Mouse (Mus musculus): ENCODE results near the gene Ppard. TPM values are rescaled to one million over a fixed set of nuclear protein-coding genes. Genes with fewer than 3 reads are reported as not detected.

Ppard gene
- total and polyA plus RNA-seq, 2 experiments from 2014 or later: 1.5 to 7.7 TPM

- H3K4me2 ChIP-seq (ENCODE audit: low read depth, low read length, poor library complexity, severe bottlenecking): peak within 1 kb of the TSS; percentile 97
- TF ChIP-seq CTCF (IDR thresholded peaks at IDR 0.05): peak; percentile 28
- H3K9me3 ChIP-seq (ENCODE audit: low read length): no peaks in the 10 kb centered on the region
- no peaks in the 10 kb centered on the region for H3K36me3 ChIP-seq (ENCODE audit: insufficient read depth, low read length)
- H3K27me3 ChIP-seq (ENCODE audit: insufficient read depth, low read length): peaks cover 11% of the 10 kb centered on the region
- WGBS: 1% methylated on average over 54 of the region's 73 CpGs
- peak; percentile 68 for DNase-seq (ENCODE audit: low spot score)
- H3K27ac ChIP-seq (ENCODE audit: low read depth, low read length): peak within 1 kb of the TSS; percentile 62; the same call in 1 of the 2 replicates
- H3K4me3 ChIP-seq (ENCODE audit: low read depth, low read length): peak within 1 kb of the TSS; percentile 49
- peak within 1 kb of the TSS; percentile 62 for H3K9ac ChIP-seq (replicated peaks; ENCODE audit: low read length, poor library complexity, severe bottlenecking)
- ATAC-seq (ENCODE audit: low FRiP score): peak; percentile 69
- H3K4me1 ChIP-seq (ENCODE audit: insufficient read depth, low read length): peaks cover 6% of the 10 kb centered on the region; the same call in 1 of the 2 replicates
Measured at GRCm38 (mm10) chr17:28350466-28351352, 118.2 kb downstream of the Ppard start, which contains the start of gene Tead3. Tead3 (minus strand) TSS chr17:28350817.

Other genes starting within 250 kb of the Ppard start
- gene Tcp11, start 152.1 kb upstream of the Ppard start, total RNA-seq (2014; rRNA removed): 4.1 and 8.2 TPM in 2 replicates
- gene Tcp11, start 152.1 kb upstream of the Ppard start, polyA plus RNA-seq (2015; fragmentation: Nextera tagmentation; extraction: Ambion mirVana): 2.3 and 2.5 TPM in 2 replicates
- gene Scube3, start 90.6 kb upstream of the Ppard start, total RNA-seq (2014; rRNA removed): 19.9 and 24.7 TPM in 2 replicates
- 3.1 and 3.9 TPM in 2 replicates for gene Scube3, start 90.6 kb upstream of the Ppard start, polyA plus RNA-seq (2015; fragmentation: Nextera tagmentation; extraction: Ambion mirVana)
- 65.4 and 81.7 TPM in 2 replicates for gene Zfp523, start 55.6 kb upstream of the Ppard start, total RNA-seq (2014; rRNA removed)
- 38.7 and 40.0 TPM in 2 replicates for gene Zfp523, start 55.6 kb upstream of the Ppard start, polyA plus RNA-seq (2015; fragmentation: Nextera tagmentation; extraction: Ambion mirVana)
- 6.7 and 8.5 TPM in 2 replicates for gene Def6, start 24.9 kb upstream of the Ppard start, total RNA-seq (2014; rRNA removed)
- gene Def6, start 24.9 kb upstream of the Ppard start, polyA plus RNA-seq (2015; fragmentation: Nextera tagmentation; extraction: Ambion mirVana): 7.4 and 8.3 TPM in 2 replicates
- 33.4 and 33.6 TPM in 2 replicates for gene Fance, start 80.8 kb downstream of the Ppard start, total RNA-seq (2014; rRNA removed)
- 26.1 and 28.6 TPM in 2 replicates for gene Fance, start 80.8 kb downstream of the Ppard start, polyA plus RNA-seq (2015; fragmentation: Nextera tagmentation; extraction: Ambion mirVana)
- 810 and 1,016 TPM in 2 replicates for gene Rpl10a, start 95.8 kb downstream of the Ppard start, total RNA-seq (2014; rRNA removed)
- 347 and 365 TPM in 2 replicates for gene Rpl10a, start 95.8 kb downstream of the Ppard start, polyA plus RNA-seq (2015; fragmentation: Nextera tagmentation; extraction: Ambion mirVana)
- 4.8 and 5.4 TPM in 2 replicates for gene Tead3, start 118.1 kb downstream of the Ppard start, total RNA-seq (2014; rRNA removed)
- 1.2 and 1.3 TPM in 2 replicates for gene Tead3, start 118.1 kb downstream of the Ppard start, polyA plus RNA-seq (2015; fragmentation: Nextera tagmentation; extraction: Ambion mirVana)
- gene Tulp1, start 132.5 kb downstream of the Ppard start, total RNA-seq (2014; rRNA removed): 0.80 and 1.0 TPM in 2 replicates
- 1.1 TPM in 2 replicates for gene Tulp1, start 132.5 kb downstream of the Ppard start, polyA plus RNA-seq (2015; fragmentation: Nextera tagmentation; extraction: Ambion mirVana)

Measured in midbrain, postnatal 0 days (tissue).